Mouse (Mus musculus) heart, postnatal 0 days (tissue): ENCODE data around the gene Sema3c. TPM values are rescaled to one million over a fixed set of nuclear protein-coding genes. Genes with fewer than 3 reads are reported as not detected.
A peak's percentile ranks its signal among the peaks of the same experiment; 100 is the strongest.

Experiments
- ATAC-seq: fragments of 200-750 bp; cut with Nextera tagmentation; 2 replicates; pipeline ENCODE4 v1.8.0; 2017; ENCODE audit warnings: low read depth, moderate number of reproducible peaks, moderate library complexity; ENCODE audit not compliant: insufficient read depth
- DNase-seq: peaks from one replicate; pipeline ENCODE4 v3.0.0-alpha.2; 2016; ENCODE audit warnings: low spot score
- H3K27ac ChIP-seq: fragments of 300-500 bp; sonication (generic); 2 replicates; pipeline ENCODE4 v1.5.1; 2014; ENCODE audit warnings: low read depth, mild to moderate bottlenecking
- H3K27me3 ChIP-seq: fragments of 300-500 bp; sonication (generic); 2 replicates; pipeline ENCODE4 v1.6.1; 2014; ENCODE audit warnings: low read length, mixed read lengths; ENCODE audit not compliant: control insufficient read depth, insufficient read depth
- H3K36me3 ChIP-seq: fragments of 300-500 bp; sonication (generic); replicated peaks from 2 replicates; pipeline ENCODE4 v1.6.1; 2014; ENCODE audit warnings: low read length, mixed read lengths; ENCODE audit not compliant: control insufficient read depth, insufficient read depth
- H3K4me1 ChIP-seq: fragments of 300-500 bp; sonication (generic); 2 replicates; pipeline ENCODE4 v1.6.1; 2014; ENCODE audit warnings: antibody characterized with exemption; ENCODE audit not compliant: control insufficient read depth, insufficient read depth
- H3K4me2 ChIP-seq: fragments of 300-500 bp; sonication (generic); 2 replicates; pipeline ENCODE4 v1.6.1; 2014; ENCODE audit warnings: low read depth, mild to moderate bottlenecking, low read length, moderate library complexity
- H3K4me3 ChIP-seq: fragments of 300-500 bp; sonication (generic); 2 replicates; pipeline ENCODE4 v1.5.1; 2014; ENCODE audit warnings: low read depth, low read length
- H3K9ac ChIP-seq: fragments of 300-500 bp; sonication (generic); replicated peaks from 2 replicates; pipeline ENCODE4 v1.6.1; 2014; ENCODE audit warnings: low read depth, low read length, mixed read lengths
- H3K9me3 ChIP-seq: fragments of 300-500 bp; sonication (generic); replicated peaks from 2 replicates; pipeline ENCODE4 v1.6.1; 2016; ENCODE audit warnings: low read length; ENCODE audit not compliant: control insufficient read depth
- CTCF ChIP-seq: IDR thresholded peaks from 2 replicates; pipeline ENCODE4 v1.5.1; 2016; ENCODE audit warnings: antibody characterized with exemption, control low read depth, low read depth
- EP300 ChIP-seq: IDR thresholded peaks from 2 replicates; pipeline ENCODE4 v1.6.1; 2016; ENCODE audit warnings: antibody characterized with exemption, low read depth
- WGBS: fragments of 180-500 bp; shearing (Covaris S2); extraction: QIAGEN DNeasy Blood & Tissue Kit; methylation state at CpG from one replicate; pipeline ENCODE4 v1.1.7; 2014; 5-methylcytosine and 5-hydroxymethylcytosine counted together
- polyA plus RNA-seq: library from polyadenylated mRNA; unstranded; fragments of >200 nt; fragmentation: Nextera tagmentation; extraction: Ambion mirVana; gene quantifications from 2 replicates; pipeline ENCODE4 v1.2.1, GENCODE M21; 2015
- total RNA-seq: library from RNA; depleted of rRNA; stranded (reverse); fragments of >200 nt; gene quantifications from 2 replicates; pipeline ENCODE4 v1.2.3, GENCODE M21; 2014; ENCODE audit warnings: low replicate concordance

The Sema3c gene
- total and polyA plus RNA-seq, 2 experiments from 2014 or later, result 4.8 to 31.3 TPM

DNA sequence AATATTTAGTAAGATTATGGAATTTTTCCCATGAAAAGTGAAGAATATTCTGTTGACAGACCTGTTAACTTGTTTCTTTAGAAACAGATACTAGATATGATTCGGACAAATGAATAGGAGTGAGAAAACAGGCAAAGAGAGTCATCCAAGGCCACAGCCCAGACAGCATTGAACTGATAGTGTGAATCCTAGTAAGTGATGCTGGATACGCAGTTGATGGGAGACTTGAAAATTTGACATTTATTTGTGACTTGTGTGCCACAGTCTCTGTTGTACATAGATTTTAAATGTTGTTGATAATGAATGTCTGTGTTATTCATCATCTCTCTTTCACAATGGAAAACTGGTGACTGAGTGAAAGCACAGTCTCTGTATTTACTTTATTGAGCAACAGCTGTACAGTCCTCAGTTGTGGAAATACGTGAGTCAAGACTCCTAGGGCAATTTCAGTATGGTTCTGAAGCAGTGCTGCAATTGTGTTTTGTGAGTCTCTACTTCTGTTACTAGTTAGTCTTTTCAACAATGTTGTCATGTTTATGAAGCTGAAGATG lies 17.3 kb upstream of the Sema3c start:
- H3K9me3 ChIP-seq, result no peaks in the 10 kb centered on the region
- DNase-seq (no peak), ATAC-seq (no peak)
- WGBS, result 86% methylated on average over 3 of the region's 3 CpGs
- H3K36me3 ChIP-seq, result no peaks in the 10 kb centered on the region
- no peaks in the 10 kb centered on the region for H3K4me1 ChIP-seq
- no peak overlapping the region for H3K27ac ChIP-seq
- TF ChIP-seq CTCF (no peak), EP300 (no peak)
- no peak overlapping the region for H3K9ac ChIP-seq
- H3K4me3 ChIP-seq, result no peak overlapping the region
- H3K4me2 ChIP-seq, result no peak overlapping the region
- no peaks in the 10 kb centered on the region for H3K27me3 ChIP-seq

DNA sequence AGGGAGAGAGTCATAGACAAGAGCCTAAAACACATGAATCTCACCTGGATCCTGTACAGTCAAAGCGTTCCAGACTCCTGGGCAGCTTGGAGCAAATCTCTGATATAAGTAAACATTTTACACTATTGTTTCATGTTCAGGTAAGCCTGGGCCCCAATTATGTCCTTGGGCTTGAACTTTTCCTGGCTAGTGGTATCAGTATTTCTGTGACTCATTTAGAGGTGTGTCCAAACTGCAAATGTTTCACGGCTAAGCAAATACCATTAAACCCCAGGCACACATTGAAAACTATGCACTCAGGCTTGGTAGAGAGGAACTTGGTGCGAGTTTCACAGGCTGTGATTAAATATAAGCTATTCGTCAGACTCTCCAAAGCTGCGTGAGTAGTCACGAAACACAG lies 2.5 kb upstream of the Sema3c start:
- Histone ChIP-seq H3K27ac (no peak overlapping the region), H3K4me3 (no peak overlapping the region), H3K27me3 (0 out of 2 replicates have a peak, but pooled peaks cover 4% of the 10 kb centered on the region), H3K9me3 (no peaks in the 10 kb centered on the region), H3K36me3 (no peaks in the 10 kb centered on the region), H3K4me1 (no peaks in the 10 kb centered on the region), H3K4me2 (no peak overlapping the region), H3K9ac (no peak overlapping the region)
- 74% methylated on average over 6 of the region's 6 CpGs for WGBS
- TF ChIP-seq EP300 (no peak), CTCF (no peak)
- DNase-seq (no peak), ATAC-seq (no peak)

- Histone ChIP-seq H3K9ac (peak overlapping the region; percentile 45), H3K36me3 (no peaks in the 10 kb centered on the region), H3K4me3 (peak overlapping the region; percentile 77), H3K27me3 (0 out of 2 replicates have a peak, but pooled peaks cover 4% of the 10 kb centered on the region), H3K9me3 (no peaks in the 10 kb centered on the region), H3K4me1 (no peaks in the 10 kb centered on the region), H3K4me2 (peak overlapping the region; percentile 95), H3K27ac (peak overlapping the region; percentile 51; the same call in 1 of the 2 replicates)
- TF ChIP-seq EP300, result no peak
- TF ChIP-seq CTCF, result no peak
- WGBS, result under 1% methylated on average over 58 of the region's 59 CpGs
- ATAC-seq (peak; percentile 94), DNase-seq (peak; percentile 72)
These were observed 517 bp downstream of the Sema3c start for GRCm38 (mm10) chr5:17574413-17575182.

DNA sequence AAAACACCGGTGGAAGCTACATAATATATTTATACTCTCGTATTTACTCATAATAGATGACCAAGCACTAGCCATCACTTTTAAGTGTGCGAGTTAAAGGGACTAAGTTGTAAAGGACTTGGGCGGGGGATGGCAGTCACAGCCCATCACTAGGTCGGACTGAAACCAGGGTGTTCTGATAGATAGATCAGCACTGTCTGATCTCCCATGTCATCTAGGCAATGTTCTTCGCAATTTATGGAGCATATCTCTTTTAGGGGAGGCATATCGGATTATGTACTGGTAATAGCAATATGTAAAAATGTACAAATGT lies 1.1 kb downstream of the Sema3c start:
- H3K9me3 ChIP-seq, result no peaks in the 10 kb centered on the region
- DNase-seq, result no peak
- WGBS, result 25% methylated on average over 7 of the region's 7 CpGs
- no peak for ATAC-seq
- H3K9ac ChIP-seq, result peak overlapping the region; percentile 45; the same call in 1 of the 2 replicates
- TF ChIP-seq EP300, result no peak
- TF ChIP-seq CTCF, result no peak
- H3K4me3 ChIP-seq, result peak overlapping the region; percentile 77
- peak overlapping the region; percentile 51; the same call in 1 of the 2 replicates for H3K27ac ChIP-seq
- no peaks in the 10 kb centered on the region for H3K36me3 ChIP-seq
- H3K4me2 ChIP-seq, result peak overlapping the region; percentile 95
- no peaks in the 10 kb centered on the region for H3K4me1 ChIP-seq
- 0 out of 2 replicates have a peak, but pooled peaks cover 4% of the 10 kb centered on the region for H3K27me3 ChIP-seq

DNA sequence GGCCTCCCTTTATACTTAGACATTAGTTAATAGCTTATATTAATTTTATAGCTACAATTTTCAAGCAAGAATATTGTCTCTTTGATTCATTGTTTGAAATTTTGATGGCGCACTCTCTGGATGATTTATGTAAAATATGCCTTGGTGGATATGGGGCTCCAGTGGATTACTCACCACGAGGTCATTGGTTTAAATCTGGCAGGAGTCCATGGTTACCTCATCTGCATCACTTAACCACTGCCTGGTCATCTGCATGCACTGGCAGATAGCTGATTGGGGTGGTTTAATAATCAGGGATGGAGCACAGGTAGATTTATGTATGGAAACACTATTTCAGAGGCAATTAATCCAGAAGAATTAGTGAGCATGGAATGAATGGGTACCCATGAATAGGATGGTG lies 2.0 kb downstream of the Sema3c start:
- no peaks in the 10 kb centered on the region for H3K9me3 ChIP-seq
- no peaks in the 10 kb centered on the region for H3K36me3 ChIP-seq
- H3K27ac ChIP-seq, result no peak overlapping the region
- WGBS, result 53% methylated on average over 2 of the region's 2 CpGs
- ATAC-seq (no peak), DNase-seq (no peak)
- H3K9ac ChIP-seq, result no peak overlapping the region
- H3K27me3 ChIP-seq, result 0 out of 2 replicates have a peak, but pooled peaks cover 4% of the 10 kb centered on the region
- H3K4me2 ChIP-seq, result no peak overlapping the region
- H3K4me3 ChIP-seq, result no peak overlapping the region
- TF ChIP-seq EP300, result no peak
- TF ChIP-seq CTCF, result no peak
- H3K4me1 ChIP-seq, result no peaks in the 10 kb centered on the region
